Mouse (Mus musculus) midbrain, postnatal 0 days (tissue): ENCODE results near the gene Becn1. TPM values are rescaled to one million over a fixed set of nuclear protein-coding genes. Genes with fewer than 3 reads are reported as not detected.
A peak's percentile ranks its signal among the peaks of the same experiment; 100 is the strongest.

Source experiments
- ATAC-seq: fragments of 200-750 bp; cut with Nextera tagmentation; 2 replicates; pipeline ENCODE4 v1.8.0; 2017; ENCODE audit warnings: moderate number of reproducible peaks, mild to moderate bottlenecking, moderate TSS enrichment, moderate library complexity; ENCODE audit not compliant: low FRiP score
- DNase-seq: peaks from one replicate; pipeline ENCODE4 v3.0.0-alpha.2; 2015; ENCODE audit warnings: low spot score
- H3K27ac ChIP-seq: fragments of 300-500 bp; sonication (generic); 2 replicates; pipeline ENCODE4 v1.5.1; 2014; ENCODE audit warnings: low read depth, mild to moderate bottlenecking, low read length, mixed read lengths
- H3K27me3 ChIP-seq: fragments of 300-500 bp; sonication (generic); 2 replicates; pipeline ENCODE4 v1.6.1; 2014; ENCODE audit warnings: low read length, control low read depth, mixed read lengths; ENCODE audit not compliant: insufficient read depth
- H3K36me3 ChIP-seq: fragments of 300-500 bp; sonication (generic); 2 replicates; pipeline ENCODE4 v1.6.1; 2014; ENCODE audit warnings: low read length, control low read depth, mixed read lengths; ENCODE audit not compliant: insufficient read depth
- H3K4me1 ChIP-seq: fragments of 300-500 bp; sonication (generic); 2 replicates; pipeline ENCODE4 v1.6.1; 2014; ENCODE audit warnings: mild to moderate bottlenecking, control low read depth, antibody characterized with exemption, low read length, mixed read lengths; ENCODE audit not compliant: insufficient read depth
- H3K4me2 ChIP-seq: fragments of 300-500 bp; sonication (generic); 2 replicates; pipeline ENCODE4 v1.6.1; 2014; ENCODE audit warnings: low read depth, mild to moderate bottlenecking, low read length, mixed read lengths; ENCODE audit not compliant: poor library complexity, severe bottlenecking
- H3K4me3 ChIP-seq: fragments of 300-500 bp; sonication (generic); 2 replicates; pipeline ENCODE4 v1.5.1; 2014; ENCODE audit warnings: low read depth, mild to moderate bottlenecking, low read length, moderate library complexity
- H3K9ac ChIP-seq: fragments of 300-500 bp; sonication (generic); replicated peaks from 2 replicates; pipeline ENCODE4 v1.6.1; 2014; ENCODE audit warnings: mild to moderate bottlenecking, low read length, moderate library complexity, mixed read lengths; ENCODE audit not compliant: poor library complexity, severe bottlenecking
- H3K9me3 ChIP-seq: fragments of 300-500 bp; sonication (generic); 2 replicates; pipeline ENCODE4 v1.6.1; 2016; ENCODE audit warnings: low read length, control low read depth
- CTCF ChIP-seq: IDR thresholded peaks from 2 replicates; pipeline ENCODE4 v1.5.1; 2016; ENCODE audit warnings: antibody characterized with exemption, mild to moderate bottlenecking
- WGBS: fragments of 180-500 bp; shearing (Covaris S2); extraction: QIAGEN DNeasy Blood & Tissue Kit; methylation state at CpG from one replicate; pipeline ENCODE4 v1.1.7; 2014; 5-methylcytosine and 5-hydroxymethylcytosine counted together
- polyA plus RNA-seq: library from polyadenylated mRNA; unstranded; fragments of >200 nt; fragmentation: Nextera tagmentation; extraction: Ambion mirVana; gene quantifications from 2 replicates; pipeline ENCODE4 v1.2.1, GENCODE M21; 2015
- total RNA-seq: library from RNA; depleted of rRNA; stranded (reverse); fragments of >200 nt; gene quantifications from 2 replicates; pipeline ENCODE4 v1.2.3, GENCODE M21; 2014

Gene Becn1
- total and polyA plus RNA-seq, 2 experiments from 2014 or later, result 145 to 209 TPM

- Histone ChIP-seq H3K36me3 (no peaks in the 10 kb centered on the region), H3K4me1 (peaks cover 5% of the 10 kb centered on the region; the same call in 1 of the 2 replicates), H3K4me2 (no peak overlapping the region), H3K27me3 (peaks cover 32% of the 10 kb centered on the region), H3K27ac (no peak overlapping the region), H3K9ac (no peak overlapping the region), H3K4me3 (no peak overlapping the region), H3K9me3 (no peaks in the 10 kb centered on the region)
- TF ChIP-seq CTCF, result no peak
- 19% methylated on average over 6 of the region's 6 CpGs for WGBS
- ATAC-seq (no peak), DNase-seq (no peak)
Observed at GRCm38 (mm10) chr11:101265906-101266305, 36.2 kb downstream of the Becn1 start.

GRCm38 (mm10) chr11:101264954-101265471 is 37.1 kb downstream of the Becn1 start:
- Histone ChIP-seq H3K4me2 (peak overlapping the region; percentile 52), H3K27ac (no peak overlapping the region), H3K27me3 (peaks cover 32% of the 10 kb centered on the region), H3K9ac (0 out of 2 replicates have a peak overlapping the region, but pooled peaks have one; percentile 33), H3K9me3 (no peaks in the 10 kb centered on the region), H3K36me3 (no peaks in the 10 kb centered on the region), H3K4me3 (peak overlapping the region; percentile 34), H3K4me1 (peaks cover 11% of the 10 kb centered on the region; the same call in 1 of the 2 replicates)
- TF ChIP-seq CTCF, result no peak
- ATAC-seq (no peak), DNase-seq (no peak)
- 3% methylated on average over 31 of the region's 31 CpGs for WGBS

GRCm38 (mm10) chr11:101263989-101264280 is 38.2 kb downstream of the Becn1 start:
- no peak overlapping the region for H3K27ac ChIP-seq
- ATAC-seq (no peak), DNase-seq (no peak)
- H3K4me2 ChIP-seq, result no peak overlapping the region
- H3K4me1 ChIP-seq, result peaks cover 11% of the 10 kb centered on the region; the same call in 1 of the 2 replicates
- no peak for TF ChIP-seq CTCF
- H3K4me3 ChIP-seq, result no peak overlapping the region
- 7% methylated on average over 3 of the region's 3 CpGs for WGBS
- no peak overlapping the region for H3K9ac ChIP-seq
- H3K27me3 ChIP-seq, result peaks cover 32% of the 10 kb centered on the region
- H3K9me3 ChIP-seq, result no peaks in the 10 kb centered on the region
- no peaks in the 10 kb centered on the region; the same call in 1 of the 2 replicates for H3K36me3 ChIP-seq

- peaks cover 32% of the 10 kb centered on the region for H3K27me3 ChIP-seq
- no peaks in the 10 kb centered on the region; the same call in 1 of the 2 replicates for H3K36me3 ChIP-seq
- H3K9me3 ChIP-seq, result no peaks in the 10 kb centered on the region
- H3K9ac ChIP-seq, result no peak overlapping the region
- H3K4me1 ChIP-seq, result peaks cover 11% of the 10 kb centered on the region; the same call in 1 of the 2 replicates
- DNase-seq (no peak), ATAC-seq (no peak)
- TF ChIP-seq CTCF, result no peak
- no peak overlapping the region for H3K4me2 ChIP-seq
- no peak overlapping the region for H3K27ac ChIP-seq
- WGBS, result 7% methylated on average over 32 of the region's 32 CpGs
- H3K4me3 ChIP-seq, result no peak overlapping the region
Observed at GRCm38 (mm10) chr11:101263138-101263988, 38.7 kb downstream of the Becn1 start.

- Histone ChIP-seq H3K4me2 (0 out of 2 replicates have a peak overlapping the region, but pooled peaks have one; percentile 4), H3K9me3 (no peaks in the 10 kb centered on the region), H3K27me3 (peaks cover 32% of the 10 kb centered on the region), H3K4me1 (peaks cover 11% of the 10 kb centered on the region; the same call in 1 of the 2 replicates), H3K9ac (no peak overlapping the region), H3K36me3 (peaks cover 4% of the 10 kb centered on the region; the same call in 1 of the 2 replicates), H3K27ac (no peak overlapping the region), H3K4me3 (no peak overlapping the region)
- no peak for ATAC-seq
- 1% methylated on average over 24 of the region's 24 CpGs for WGBS
- no peak for DNase-seq
- TF ChIP-seq CTCF, result no peak
Observed at GRCm38 (mm10) chr11:101262272-101262967, 39.7 kb downstream of the Becn1 start.
